In the genomic region with DNA sequence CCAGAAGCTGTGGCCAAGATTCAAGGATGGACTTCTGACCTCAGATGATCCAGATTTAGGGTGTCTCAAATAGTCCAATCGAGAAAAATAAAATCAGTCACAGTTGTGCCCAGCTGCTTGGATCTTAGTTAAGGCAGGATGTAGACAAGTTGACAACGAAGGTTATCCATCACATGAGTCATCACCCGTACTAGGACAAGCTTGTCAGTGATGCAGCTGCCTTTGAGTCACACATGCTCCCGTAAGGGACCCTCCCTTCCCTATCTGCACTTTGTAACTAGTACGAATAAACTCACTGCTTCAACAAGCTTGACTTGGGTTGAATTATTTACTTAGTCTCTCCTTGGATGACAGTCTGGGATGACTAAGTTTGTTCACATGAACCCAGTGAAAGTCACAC, we compare ENCODE assay signal across 17 mouse cellular contexts.
DNase-seq lines count a peak whose midpoint lies in the region; TF ChIP-seq lines count a peak whose summit lies in the region.
"Had no signal": no experiment of that assay in that cellular context is flagged by ENCODE, and none has a peak within 500 bp of the region (broad histone marks: within the 10 kb centered on the region; RNA-seq: fewer than 3 reads in every experiment).

No protein-coding gene starts in this region.

- H3K36me3 ChIP-seq in heart, embryonic 10.5 days = no peaks in the 10 kb centered on the region
- no peaks in the 10 kb centered on the region for H3K36me3 ChIP-seq in MEL (ENCODE audit: control insufficient read depth in 1 of 2, insufficient read depth in 2 of 2, low read length in 2 of 2)
- H3K36me3 ChIP-seq: embryonic facial prominence, embryonic 15.5 days; forebrain, embryonic 12.5 days; liver, embryonic 15.5 days; midbrain, embryonic 15.5 days; stomach, embryonic 15.5 days had no signal

- no peaks in the 10 kb centered on the region for H3K27me3 ChIP-seq in heart, embryonic 10.5 days (ENCODE audit: insufficient read depth, poor library complexity, severe bottlenecking)
- no peaks in the 10 kb centered on the region for H3K27me3 ChIP-seq in MEL (ENCODE audit: control insufficient read depth in 1 of 2, insufficient read depth in 2 of 2, low read length in 2 of 2)
- H3K27me3 ChIP-seq: embryonic facial prominence, embryonic 15.5 days; forebrain, embryonic 12.5 days; liver, embryonic 15.5 days; megakaryocyte, embryonic 14.5 days; midbrain, embryonic 15.5 days; stomach, embryonic 15.5 days had no signal

- no peaks in the 10 kb centered on the region for H3K79me2 ChIP-seq in MEL (ENCODE audit: control insufficient read depth, insufficient read depth, low read length, poor library complexity)

- TF ChIP-seq EP300 in MEL (IDR thresholded peaks at IDR 0.05; ENCODE audit: low read depth in 1 of 2, low read length in 2 of 2) = no peak

- no peak for TF ChIP-seq POLR2A in MEL (IDR thresholded peaks at IDR 0.05; ENCODE audit: control insufficient read depth in 1 of 2, insufficient read depth in 1 of 2, low read depth in 1 of 2, low read length in 2 of 2, poor library complexity in 1 of 2)

- H3K4me1 ChIP-seq in heart, embryonic 10.5 days = no peaks in the 10 kb centered on the region
- no peaks in the 10 kb centered on the region for H3K4me1 ChIP-seq in MEL (ENCODE audit: control insufficient read depth in 1 of 2, insufficient read depth in 2 of 2, low read length in 2 of 2)
- H3K4me1 ChIP-seq: embryonic facial prominence, embryonic 15.5 days; forebrain, embryonic 12.5 days; liver, embryonic 15.5 days; megakaryocyte, embryonic 14.5 days; midbrain, embryonic 15.5 days; stomach, embryonic 15.5 days had no signal

- H3K4me3 ChIP-seq in heart, embryonic 10.5 days = no peak overlapping the region
- no peak overlapping the region for H3K4me3 ChIP-seq in MEL (ENCODE audit: control insufficient read depth in 1 of 2, insufficient read depth in 1 of 2, low read depth in 2 of 2, low read length in 2 of 2)
- H3K4me3 ChIP-seq: embryonic facial prominence, embryonic 15.5 days; forebrain, embryonic 12.5 days; liver, embryonic 15.5 days; megakaryocyte, embryonic 14.5 days; midbrain, embryonic 15.5 days; stomach, embryonic 15.5 days had no signal

- no peak overlapping the region for H3K27ac ChIP-seq in heart, embryonic 10.5 days
- H3K27ac ChIP-seq in MEL (ENCODE audit: control insufficient read depth, low read depth, low read length) = no peak overlapping the region
- H3K27ac ChIP-seq: embryonic facial prominence, embryonic 15.5 days; forebrain, embryonic 12.5 days; kidney, postnatal 0 days; liver, embryonic 15.5 days; midbrain, embryonic 15.5 days; stomach, embryonic 15.5 days had no signal

- WGBS in heart, embryonic 10.5 days = 56% methylated on average over 5 of the region's 5 CpGs

- no peaks in the 10 kb centered on the region for H3K9me3 ChIP-seq in heart, embryonic 10.5 days
- no peaks in the 10 kb centered on the region for H3K9me3 ChIP-seq in MEL (replicated peaks; ENCODE audit: insufficient read depth, low read length)
- H3K9me3 ChIP-seq: embryonic facial prominence, embryonic 15.5 days; forebrain, embryonic 12.5 days; liver, embryonic 15.5 days; midbrain, embryonic 15.5 days; stomach, embryonic 15.5 days had no signal

- no peak for TF ChIP-seq RAD21 in MEL (IDR thresholded peaks at IDR 0.05; ENCODE audit: low read depth, low read length)

- TF ChIP-seq CTCF in MEL (IDR thresholded peaks at IDR 0.05 in 2 of 3, conservative IDR thresholded peaks at IDR 0.05 in 1 of 3; ENCODE audit: control insufficient read depth in 1 of 3, insufficient read depth in 1 of 3, low read depth in 2 of 3, low read length in 3 of 3, poor library complexity in 1 of 3, severe bottlenecking in 1 of 3) = no peak

- no peak overlapping the region for H3K9ac ChIP-seq in MEL (ENCODE audit: control insufficient read depth, low read depth, low read length, poor library complexity, severe bottlenecking)
- H3K9ac ChIP-seq: embryonic facial prominence, embryonic 15.5 days; forebrain, embryonic 12.5 days; liver, embryonic 15.5 days; midbrain, embryonic 15.5 days; stomach, embryonic 15.5 days had no signal

- DNase-seq in heart, adult 11 months = peak; percentile 94
- DNase-seq in heart, embryonic 10.5 days (ENCODE audit: low spot score) = no peak
- DNase-seq in 416B (ENCODE audit: low read depth) (peak; percentile 75), MEL (ENCODE audit: low read depth, low spot score) (peak; percentile 13)
- peak; percentile 5 for DNase-seq in heart, postnatal 4 days
- no peak for DNase-seq in spleen, postnatal 10 days (ENCODE audit: low spot score in 2 of 2)
- DNase-seq in cerebellum, postnatal 36 days = no peak
- DNase-seq: cerebellum, adult 8-10 months; lung, postnatal 10 days; thymus, postnatal 14 days had no signal

TF ChIP-seq in MEL, 35 proteins besides CTCF, POLR2A, EP300 and RAD21:
- no peak for TF ChIP-seq ZC3H11A (IDR thresholded peaks at IDR 0.05; ENCODE audit: low read depth, low read length)
- TF ChIP-seq HCFC1 (IDR thresholded peaks at IDR 0.05; ENCODE audit: low read depth, low read length) = no peak
- TF ChIP-seq SIN3A (IDR thresholded peaks at IDR 0.05; ENCODE audit: low read length) = no peak
- TF ChIP-seq MEF2A (IDR thresholded peaks at IDR 0.05; ENCODE audit: extremely low read depth, insufficient replicate concordance, low read depth, low read length, poor library complexity, severe bottlenecking) = no peak
- TF ChIP-seq USF1 (IDR thresholded peaks at IDR 0.05; ENCODE audit: low read depth, low read length) = no peak
- TF ChIP-seq E2F4 (IDR thresholded peaks at IDR 0.05; ENCODE audit: borderline replicate concordance, low read depth, low read length) = no peak
- TF ChIP-seq UBTF (IDR thresholded peaks at IDR 0.05; ENCODE audit: borderline replicate concordance, insufficient read depth, low read depth, low read length) = no peak

Comparison
In these comparisons a context has a peak if more than half of its experiments do, and no peak if none do; other contexts are left out.
1. DNase-seq: peak in heart, adult 11 months (single experiment), 416B (single experiment), MEL (single experiment) and heart, postnatal 4 days (single experiment); none in heart, embryonic 10.5 days (single experiment), spleen, postnatal 10 days (0 of 2) and cerebellum, postnatal 36 days (0 of 2).